In genomic region chr15:6625607-6626033, GRCm38 (mm10) we compare ENCODE assay signal across 8 mouse cellular contexts.
A peak's percentile ranks its signal among the peaks of the same experiment; 100 is the strongest.
DNase-seq lines count a peak whose midpoint lies in the region; ATAC-seq and TF ChIP-seq lines count a peak whose summit lies in the region.

No protein-coding gene starts in this region.

- H3K27me3 ChIP-seq in cerebellum, adult 2 months (ENCODE audit: control insufficient read depth, insufficient read depth, low read length): no peaks in the 10 kb centered on the region; the same call in 1 of the 2 replicates

- peak; percentile 72; the same call in 1 of the 2 replicates for ATAC-seq in cerebellum, adult (ENCODE audit: insufficient number of reproducible peaks, low FRiP score, low TSS enrichment)
- peak; percentile 41 for ATAC-seq in inflammation-experienced regulatory T-cells, adult 6 months
- peak; percentile 37 for ATAC-seq in megakaryocyte progenitor cell, adult 5-6 weeks (replicated peaks; ENCODE audit: poor library complexity)

- H3K4me3 ChIP-seq in cerebellum, adult 2 months (replicated peaks; ENCODE audit: insufficient read depth, low read depth, low read length): peak overlapping the region; percentile 15

- peak; percentile 12; the same call in 1 of the 2 replicates for TF ChIP-seq CTCF in cerebellum, adult 2 months (IDR thresholded peaks at IDR 0.05; ENCODE audit: borderline replicate concordance, insufficient read depth, low read depth, low read length)

- DNase-seq in cerebellum, adult 11-12 months: no peak
- peak; percentile 32 to 34 for DNase-seq in cerebellum, adult 2 months
- DNase-seq in forelimb bud, embryonic 11.5 days (ENCODE audit: low read depth, low spot score): peak; percentile 69
- peak; percentile 21 to 29 for DNase-seq in left cerebral cortex, adult 8-10 months (ENCODE audit: low spot score in 2 of 2)
- DNase-seq in spleen, postnatal 36 days (ENCODE audit: low spot score in 2 of 2): peak; percentile 22 to 52

- no peak for TF ChIP-seq POLR2A in cerebellum, adult 2 months (IDR thresholded peaks at IDR 0.05; ENCODE audit: borderline replicate concordance, insufficient read depth, low read length)

- WGBS in cerebellum, adult 2 months: under 1% methylated on average over 6 of the region's 6 CpGs

- no peak overlapping the region for H3K27ac ChIP-seq in cerebellum, adult 2 months (ENCODE audit: insufficient read depth, low read length)

- peaks cover 3% of the 10 kb centered on the region; the same call in 1 of the 2 replicates for H3K4me1 ChIP-seq in cerebellum, adult 2 months (ENCODE audit: control insufficient read depth, insufficient read depth, low read length)
